Mouse (Mus musculus) embryonic facial prominence, embryonic 13.5 days (tissue): ENCODE results near the gene Med1. TPM values are rescaled to one million over a fixed set of nuclear protein-coding genes. Genes with fewer than 3 reads are reported as not detected.

Experiments used
- ATAC-seq: fragments of 200-750 bp; cut with Nextera tagmentation; 2 replicates; pipeline ENCODE4 v1.8.0; 2017; ENCODE audit warnings: low read depth; ENCODE audit not compliant: insufficient number of reproducible peaks, insufficient read depth, low FRiP score, low TSS enrichment
- H3K27ac ChIP-seq: fragments of 300-500 bp; sonication (generic); 2 replicates; pipeline ENCODE4 v1.5.1; 2015; ENCODE audit warnings: moderate library complexity, mild to moderate bottlenecking, inconsistent platforms
- H3K27me3 ChIP-seq: fragments of 300-500 bp; sonication (generic); 2 replicates; pipeline ENCODE4 v1.6.1; 2015; ENCODE audit warnings: mild to moderate bottlenecking, inconsistent platforms
- H3K36me3 ChIP-seq: fragments of 300-500 bp; sonication (generic); 2 replicates; pipeline ENCODE4 v1.6.1; 2015; ENCODE audit warnings: mild to moderate bottlenecking, inconsistent platforms
- H3K4me1 ChIP-seq: fragments of 300-500 bp; sonication (generic); 2 replicates; pipeline ENCODE4 v1.6.1; 2015; ENCODE audit warnings: inconsistent platforms
- H3K4me2 ChIP-seq: fragments of 300-500 bp; sonication (generic); 2 replicates; pipeline ENCODE4 v1.6.1; 2015; ENCODE audit warnings: moderate library complexity, mild to moderate bottlenecking, inconsistent platforms
- H3K4me3 ChIP-seq: fragments of 300-500 bp; sonication (generic); 2 replicates; pipeline ENCODE4 v1.5.1; 2015; ENCODE audit warnings: mild to moderate bottlenecking, inconsistent platforms
- H3K9ac ChIP-seq: fragments of 300-500 bp; sonication (generic); 2 replicates; pipeline ENCODE4 v1.6.1; 2015; ENCODE audit warnings: mild to moderate bottlenecking, inconsistent platforms
- H3K9me3 ChIP-seq: fragments of 300-500 bp; sonication (generic); 2 replicates; pipeline ENCODE4 v1.6.1; 2016; ENCODE audit warnings: inconsistent platforms
- WGBS: fragments of 180-500 bp; shearing (Covaris S2); methylation state at CpG from one replicate; pipeline ENCODE4 v1.1.7; 2015; ENCODE audit warnings: mixed read lengths; 5-methylcytosine and 5-hydroxymethylcytosine counted together
- microRNA-seq: library from miRNA; unstranded; fragments of <30 nt; microRNA quantifications from one replicate; pipeline ENCODE4, GENCODE M21; 2016
- polyA plus RNA-seq: library from polyadenylated mRNA; unstranded; fragments of >200 nt; fragmentation: Nextera tagmentation; extraction: Ambion mirVana; gene quantifications from 2 replicates; pipeline ENCODE4 v1.2.1, GENCODE M21; 2015

Med1 gene
- polyA plus RNA-seq, 1 experiment from 2014 or later, result 78.4 TPM

DNA sequence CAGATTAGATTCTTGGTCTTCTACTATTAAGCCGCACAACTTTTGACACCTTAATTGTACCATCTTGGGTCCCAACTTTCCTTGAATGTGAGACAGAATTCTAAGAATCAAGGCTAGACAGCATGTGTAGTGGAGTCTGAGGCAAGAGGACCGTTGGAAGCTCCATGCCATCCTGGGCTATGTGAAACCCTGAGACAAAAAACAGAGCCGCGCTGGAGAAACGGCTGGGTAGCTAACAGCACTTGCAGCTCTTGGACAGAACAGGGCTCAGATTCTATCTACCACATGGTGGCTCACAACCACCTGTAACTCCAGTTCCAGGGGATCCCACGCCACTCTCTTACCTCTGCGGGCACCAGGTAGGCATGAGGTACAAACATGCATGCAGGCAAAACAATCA is 47.2 kb downstream of the Med1 start:
- no peak for ATAC-seq
- Histone ChIP-seq H3K4me1 (peaks cover 17% of the 10 kb centered on the region), H3K9ac (no peak overlapping the region), H3K27me3 (no peaks in the 10 kb centered on the region), H3K27ac (no peak overlapping the region), H3K36me3 (0 out of 2 replicates have a peak, but pooled peaks cover 3% of the 10 kb centered on the region), H3K4me3 (no peak overlapping the region), H3K4me2 (no peak overlapping the region), H3K9me3 (no peaks in the 10 kb centered on the region)
- WGBS, result 80% methylated on average over 7 of the region's 7 CpGs

DNA sequence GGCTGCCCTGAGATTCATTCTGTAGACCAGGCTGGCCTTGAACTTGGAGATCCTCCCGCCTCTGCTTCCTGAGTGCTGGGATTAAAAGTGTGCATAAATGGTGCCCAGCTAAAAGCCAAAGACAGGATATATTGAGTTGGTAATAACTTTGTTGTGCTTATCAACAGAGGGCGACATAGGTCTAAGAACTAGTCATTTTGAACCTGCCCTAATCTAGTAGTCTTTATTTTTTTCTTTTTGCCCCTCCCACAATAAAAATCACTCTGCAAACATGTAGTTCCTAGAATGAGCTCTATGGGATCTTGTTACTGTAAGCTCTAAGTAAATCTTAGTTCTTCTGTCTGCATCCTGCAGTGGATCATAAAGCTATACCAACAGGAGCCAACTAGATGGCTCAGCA is 50.5 kb downstream of the Med1 start:
- ATAC-seq, result no peak
- H3K36me3 ChIP-seq, result 0 out of 2 replicates have a peak, but pooled peaks cover 3% of the 10 kb centered on the region
- H3K4me3 ChIP-seq, result no peak overlapping the region
- no peaks in the 10 kb centered on the region for H3K27me3 ChIP-seq
- no peaks in the 10 kb centered on the region for H3K9me3 ChIP-seq
- no peak overlapping the region for H3K9ac ChIP-seq
- no peak overlapping the region for H3K4me2 ChIP-seq
- H3K27ac ChIP-seq, result no peak overlapping the region
- WGBS, result 81% methylated on average over 2 of the region's 2 CpGs
- H3K4me1 ChIP-seq, result peaks cover 14% of the 10 kb centered on the region

DNA sequence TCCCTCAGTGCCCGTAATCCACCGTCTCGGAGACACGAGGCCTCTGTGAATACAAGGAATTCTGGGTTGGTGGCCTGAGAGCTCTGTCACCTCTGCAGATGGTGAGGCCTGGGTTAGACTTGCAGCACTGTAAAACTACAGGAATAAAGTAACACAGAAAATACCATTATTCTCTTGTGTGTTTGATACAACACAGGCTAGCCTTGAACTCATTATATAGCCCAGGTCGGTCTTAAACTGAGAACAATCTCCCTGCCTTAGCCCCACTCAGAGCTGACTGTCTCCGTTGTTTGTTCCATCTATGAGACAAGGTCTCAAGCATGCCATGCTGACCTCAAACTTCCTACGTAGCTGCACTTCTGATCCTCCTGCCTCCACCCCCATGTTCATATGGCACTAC is 54.2 kb downstream of the Med1 start:
- Histone ChIP-seq H3K9me3 (no peaks in the 10 kb centered on the region), H3K4me2 (no peak overlapping the region), H3K27ac (no peak overlapping the region), H3K9ac (no peak overlapping the region), H3K36me3 (0 out of 2 replicates have a peak, but pooled peaks cover 10% of the 10 kb centered on the region), H3K27me3 (no peaks in the 10 kb centered on the region), H3K4me1 (peaks cover 15% of the 10 kb centered on the region), H3K4me3 (no peak overlapping the region)
- 77% methylated on average over 7 of the region's 7 CpGs for WGBS
- no peak for ATAC-seq

DNA sequence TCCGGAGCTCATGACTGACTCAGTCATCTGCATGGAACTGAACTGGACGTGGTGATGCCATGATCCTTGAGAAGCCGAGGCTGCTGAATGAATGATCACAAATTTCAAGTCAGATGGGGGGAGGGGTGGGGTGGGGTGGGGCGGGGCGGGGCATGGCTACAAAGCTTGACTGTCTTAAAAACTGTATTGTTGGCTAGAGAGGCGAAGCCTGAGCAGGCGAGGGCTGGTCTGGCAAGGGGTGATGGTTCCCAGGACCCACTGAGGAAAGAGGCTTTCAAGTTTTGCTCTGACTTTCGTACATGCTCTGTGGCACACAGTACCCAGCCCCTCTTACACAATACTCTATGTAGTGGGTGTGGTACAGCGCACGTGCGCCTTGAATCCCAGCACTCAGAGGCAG is 55.3 kb downstream of the Med1 start:
- H3K4me1 ChIP-seq, result peaks cover 15% of the 10 kb centered on the region
- no peak overlapping the region for H3K4me2 ChIP-seq
- 0 out of 2 replicates have a peak, but pooled peaks cover 7% of the 10 kb centered on the region for H3K36me3 ChIP-seq
- H3K27me3 ChIP-seq, result no peaks in the 10 kb centered on the region
- no peaks in the 10 kb centered on the region for H3K9me3 ChIP-seq
- WGBS, result 90% methylated on average over 11 of the region's 11 CpGs
- H3K9ac ChIP-seq, result no peak overlapping the region
- H3K4me3 ChIP-seq, result no peak overlapping the region
- H3K27ac ChIP-seq, result no peak overlapping the region
- no peak for ATAC-seq

DNA sequence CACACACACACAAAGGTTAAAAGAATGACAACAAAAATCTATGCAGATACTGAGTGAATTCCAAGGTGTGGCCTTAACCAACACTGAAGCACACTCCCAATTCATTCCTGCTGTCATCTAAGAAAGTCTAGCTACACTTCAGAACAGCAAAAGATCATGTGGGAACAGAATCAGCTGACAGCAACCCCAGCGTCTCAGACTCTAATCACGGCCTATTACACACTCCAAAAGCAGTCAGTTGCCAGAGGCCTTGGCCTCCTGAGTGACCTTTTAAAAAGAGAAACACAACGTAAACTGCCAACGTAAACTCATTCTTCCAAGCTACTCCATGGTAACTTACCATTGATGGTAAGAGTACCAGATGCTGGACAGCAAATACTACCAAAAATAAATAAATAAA is 58.1 kb downstream of the Med1 start:
- no peak overlapping the region for H3K4me3 ChIP-seq
- 52% methylated on average over 4 of the region's 4 CpGs for WGBS
- H3K36me3 ChIP-seq, result 0 out of 2 replicates have a peak, but pooled peaks cover 7% of the 10 kb centered on the region
- no peak overlapping the region for H3K9ac ChIP-seq
- ATAC-seq, result no peak
- no peak overlapping the region for H3K27ac ChIP-seq
- no peaks in the 10 kb centered on the region for H3K27me3 ChIP-seq
- no peak overlapping the region for H3K4me2 ChIP-seq
- no peaks in the 10 kb centered on the region for H3K9me3 ChIP-seq
- H3K4me1 ChIP-seq, result peaks cover 15% of the 10 kb centered on the region

DNA sequence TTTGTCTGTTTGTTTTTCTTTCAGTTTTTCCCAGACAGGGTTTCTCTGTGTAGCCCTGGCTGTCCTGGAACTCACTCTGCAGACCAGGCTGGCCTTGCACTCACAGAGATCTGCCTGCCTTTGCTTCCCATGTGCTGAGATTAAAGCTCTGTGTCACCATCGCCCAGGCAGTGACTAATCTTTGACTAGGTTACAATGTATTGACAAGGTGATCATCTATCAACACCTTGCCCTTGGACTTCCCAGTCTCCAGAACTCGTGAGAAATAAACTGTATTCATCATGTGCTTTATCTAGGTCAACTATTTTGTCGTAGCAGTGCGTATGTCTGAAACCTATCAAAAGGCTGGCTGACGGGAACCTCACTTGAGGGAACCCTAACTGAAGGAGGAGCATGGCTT is 69.7 kb downstream of the Med1 start:
- no peaks in the 10 kb centered on the region for H3K9me3 ChIP-seq
- no peak overlapping the region for H3K27ac ChIP-seq
- H3K9ac ChIP-seq, result no peak overlapping the region
- no peak overlapping the region for H3K4me3 ChIP-seq
- H3K4me1 ChIP-seq, result no peaks in the 10 kb centered on the region
- WGBS, result 92% methylated on average over 5 of the region's 5 CpGs
- no peaks in the 10 kb centered on the region for H3K27me3 ChIP-seq
- ATAC-seq, result no peak
- peaks cover 56% of the 10 kb centered on the region for H3K36me3 ChIP-seq
- no peak overlapping the region for H3K4me2 ChIP-seq

DNA sequence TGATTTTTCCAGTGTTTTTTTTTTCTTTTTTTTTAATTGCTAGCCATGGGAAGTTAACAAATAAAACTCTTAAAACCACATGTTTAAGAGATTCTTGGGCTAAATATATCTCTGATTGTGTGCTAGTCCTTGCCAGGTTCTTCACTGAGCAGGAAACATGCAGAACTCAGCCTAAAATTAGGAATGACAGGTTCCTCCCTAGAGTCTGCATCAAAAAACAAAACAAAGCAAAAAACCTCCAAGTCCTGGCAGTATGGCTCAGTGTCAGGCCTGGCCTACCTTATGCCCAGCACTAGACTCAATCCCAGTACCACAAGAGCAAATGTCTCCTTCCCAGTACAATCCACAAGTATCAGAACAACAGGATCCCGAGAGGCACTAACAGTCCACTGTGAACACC is 78.7 kb downstream of the Med1 start:
- H3K27ac ChIP-seq, result no peak overlapping the region
- peaks cover 50% of the 10 kb centered on the region for H3K36me3 ChIP-seq
- H3K4me1 ChIP-seq, result no peaks in the 10 kb centered on the region
- no peak overlapping the region for H3K4me2 ChIP-seq
- H3K9ac ChIP-seq, result no peak overlapping the region
- H3K27me3 ChIP-seq, result no peaks in the 10 kb centered on the region
- no peaks in the 10 kb centered on the region for H3K9me3 ChIP-seq
- WGBS, result 84% methylated on average over 1 of the region's 1 CpGs
- no peak for ATAC-seq
- H3K4me3 ChIP-seq, result no peak overlapping the region

DNA sequence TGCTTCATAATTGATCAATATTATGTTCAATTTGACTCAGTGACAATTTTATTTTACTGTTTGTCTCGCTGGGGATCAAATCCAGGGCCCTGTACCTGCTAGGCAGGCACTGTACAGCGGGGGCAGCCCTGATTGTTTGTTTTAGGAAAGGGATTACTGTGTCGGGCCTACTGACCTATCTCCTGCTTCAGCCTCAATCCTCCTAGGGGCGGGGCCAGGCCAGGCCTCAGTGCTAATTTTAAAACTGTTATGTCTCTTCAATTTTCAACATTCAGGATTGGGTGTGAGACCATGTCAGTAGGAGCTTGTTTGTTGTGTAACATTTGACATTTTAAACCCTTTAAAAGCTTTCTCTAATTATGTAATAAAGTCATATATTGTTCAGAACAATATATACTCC is 79.6 kb downstream of the Med1 start:
- no peak for ATAC-seq
- H3K36me3 ChIP-seq, result peaks cover 54% of the 10 kb centered on the region

DNA sequence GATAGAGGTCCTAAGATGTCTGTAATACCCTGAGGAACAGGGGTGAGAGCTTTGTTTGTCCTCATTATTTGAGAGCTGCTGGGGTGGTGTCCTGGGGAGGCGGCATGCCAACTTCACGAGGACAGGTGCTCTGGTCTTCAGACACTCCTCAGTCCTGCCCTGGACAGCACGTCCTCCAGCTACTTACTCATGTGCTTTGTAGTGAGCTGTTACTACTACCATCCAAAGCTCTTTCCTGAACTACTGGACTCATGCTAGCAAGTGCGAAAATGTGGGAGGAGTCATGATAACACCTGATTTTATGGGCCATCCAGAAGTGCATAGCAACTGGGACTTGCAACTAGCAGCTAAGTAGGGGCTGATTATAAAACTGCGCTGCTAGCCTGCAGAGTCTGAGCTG is 83.4 kb downstream of the Med1 start:
- peaks cover 71% of the 10 kb centered on the region for H3K36me3 ChIP-seq
- H3K4me3 ChIP-seq, result no peak overlapping the region
- no peaks in the 10 kb centered on the region for H3K4me1 ChIP-seq
- H3K27me3 ChIP-seq, result no peaks in the 10 kb centered on the region
- H3K9ac ChIP-seq, result no peak overlapping the region
- H3K9me3 ChIP-seq, result no peaks in the 10 kb centered on the region
- WGBS, result 89% methylated on average over 5 of the region's 5 CpGs
- H3K4me2 ChIP-seq, result no peak overlapping the region
- ATAC-seq, result no peak
- no peak overlapping the region for H3K27ac ChIP-seq

More for the DNA sequence above, 79.6 kb downstream of the Med1 start:
- Histone ChIP-seq H3K27ac (no peak overlapping the region), H3K9ac (no peak overlapping the region), H3K4me2 (no peak overlapping the region), H3K4me1 (no peaks in the 10 kb centered on the region), H3K27me3 (no peaks in the 10 kb centered on the region), H3K9me3 (no peaks in the 10 kb centered on the region), H3K4me3 (no peak overlapping the region)
- WGBS, result 70% methylated on average over 4 of the region's 4 CpGs

Small RNAs within 50 kb of the gene (microRNA-seq; reads per million reads assigned to microRNA genes)
- gene Gm27399, result not detected

Other genes with a start within 250 kb of the Med1 start
- gene Plxdc1, start 206.8 kb downstream of the Med1 start, polyA plus RNA-seq, result 0.18 and 0.34 TPM in 2 replicates
- gene Arl5c, start 197.1 kb downstream of the Med1 start, polyA plus RNA-seq, result 9.6 and 14.7 TPM in 2 replicates
- gene Cacnb1, start 170.3 kb downstream of the Med1 start, polyA plus RNA-seq, result 16.6 and 17.3 TPM in 2 replicates
- gene Rpl19, start 166.6 kb downstream of the Med1 start, polyA plus RNA-seq, result 983 and 1,161 TPM in 2 replicates
- gene Stac2, start 139.8 kb downstream of the Med1 start, polyA plus RNA-seq, result 0.30 and 0.65 TPM in 2 replicates
- 22.5 and 28.8 TPM in 2 replicates for gene Fbxl20, start 42.9 kb downstream of the Med1 start, polyA plus RNA-seq
- gene Cdk12, start 9.8 kb upstream of the Med1 start, polyA plus RNA-seq, result 14.3 and 16.2 TPM in 2 replicates
- gene Neurod2, start 136.4 kb upstream of the Med1 start, polyA plus RNA-seq, result 0.17 and 0.48 TPM in 2 replicates
- 1.2 and 2.0 TPM in 2 replicates for gene Ppp1r1b, start 155.1 kb upstream of the Med1 start, polyA plus RNA-seq
- gene Stard3, start 165.1 kb upstream of the Med1 start, polyA plus RNA-seq, result 38.3 and 42.3 TPM in 2 replicates
- 0.89 and 1.1 TPM in 2 replicates for gene Tcap, start 190.5 kb upstream of the Med1 start, polyA plus RNA-seq
- gene Pnmt, start 193.2 kb upstream of the Med1 start, polyA plus RNA-seq, result 0.45 and 1.3 TPM in 2 replicates
- gene Pgap3, start 207.2 kb upstream of the Med1 start, polyA plus RNA-seq, result 10.9 and 11.3 TPM in 2 replicates
- gene Erbb2, start 219.2 kb upstream of the Med1 start, polyA plus RNA-seq, result 49.6 and 51.1 TPM in 2 replicates
- gene Mien1, start 245.7 kb upstream of the Med1 start, polyA plus RNA-seq, result 78.0 and 90.7 TPM in 2 replicates